Mouse (Mus musculus) midbrain, embryonic 14.5 days (tissue): ENCODE data around the gene 1700029H14Rik. TPM values are rescaled to one million over a fixed set of nuclear protein-coding genes. Genes with fewer than 3 reads are reported as not detected.

Source experiments
- ATAC-seq: fragments of 200-750 bp; cut with Nextera tagmentation; 2 replicates; pipeline ENCODE4 v1.8.0; 2017; ENCODE audit warnings: moderate number of reproducible peaks, moderate library complexity; ENCODE audit not compliant: low FRiP score, low TSS enrichment
- DNase-seq: peaks from one replicate; pipeline ENCODE4 v3.0.0-alpha.2; 2015
- H3K27ac ChIP-seq: fragments of 300-500 bp; sonication (generic); replicated peaks from 2 replicates; pipeline ENCODE4 v1.5.1; 2014; ENCODE audit warnings: mild to moderate bottlenecking, low read depth, low read length, moderate library complexity
- H3K27me3 ChIP-seq: fragments of 300-500 bp; sonication (generic); 2 replicates; pipeline ENCODE4 v1.6.1; 2014; ENCODE audit warnings: low read length, control low read depth, mixed read lengths; ENCODE audit not compliant: control insufficient read depth, insufficient read depth
- H3K36me3 ChIP-seq: fragments of 300-500 bp; sonication (generic); 2 replicates; pipeline ENCODE4 v1.6.1; 2014; ENCODE audit warnings: low read length, control low read depth; ENCODE audit not compliant: control insufficient read depth, insufficient read depth
- H3K4me1 ChIP-seq: fragments of 300-500 bp; sonication (generic); 2 replicates; pipeline ENCODE4 v1.6.1; 2014; ENCODE audit warnings: mild to moderate bottlenecking, antibody characterized with exemption, low read length, control low read depth; ENCODE audit not compliant: control insufficient read depth, insufficient read depth
- H3K4me2 ChIP-seq: fragments of 300-500 bp; sonication (generic); 2 replicates; pipeline ENCODE4 v1.6.1; 2014; ENCODE audit warnings: mild to moderate bottlenecking, low read length, moderate library complexity
- H3K4me3 ChIP-seq: fragments of 300-500 bp; sonication (generic); replicated peaks from 2 replicates; pipeline ENCODE4 v1.5.1; 2014; ENCODE audit warnings: low read depth, low read length
- H3K9ac ChIP-seq: fragments of 300-500 bp; sonication (generic); replicated peaks from 2 replicates; pipeline ENCODE4 v1.6.1; 2014; ENCODE audit warnings: mild to moderate bottlenecking, low read length, moderate library complexity
- H3K9me3 ChIP-seq: fragments of 300-500 bp; sonication (generic); 2 replicates; pipeline ENCODE4 v1.6.1; 2016; ENCODE audit warnings: low read length, control low read depth, mixed read lengths; ENCODE audit not compliant: control insufficient read depth
- WGBS: fragments of 180-500 bp; shearing (Covaris S2); extraction: QIAGEN DNeasy Blood & Tissue Kit; methylation state at CpG from one replicate; pipeline ENCODE4 v1.1.7; 2014; 5-methylcytosine and 5-hydroxymethylcytosine counted together
- polyA plus RNA-seq: library from polyadenylated mRNA; unstranded; fragments of >200 nt; fragmentation: Nextera tagmentation; extraction: Ambion mirVana; gene quantifications from 2 replicates; pipeline ENCODE4 v1.2.1, GENCODE M21; 2014

The 1700029H14Rik gene
- polyA plus RNA-seq, 1 experiment from 2014 or later = not detected

- Histone ChIP-seq H3K27ac (no peak overlapping the region), H3K36me3 (peaks cover 10% of the 10 kb centered on the region; the same call in 1 of the 2 replicates), H3K9me3 (no peaks in the 10 kb centered on the region), H3K4me3 (no peak overlapping the region), H3K4me1 (no peaks in the 10 kb centered on the region), H3K4me2 (no peak overlapping the region), H3K9ac (no peak overlapping the region), H3K27me3 (no peaks in the 10 kb centered on the region)
- WGBS = 93% methylated on average over 6 of the region's 6 CpGs
- DNase-seq = no peak
- no peak for ATAC-seq
Measured at GRCm38 (mm10) chr8:13597777-13598176, 35.5 kb upstream of the 1700029H14Rik start.

GRCm38 (mm10) chr8:13595861-13596260 lies 33.6 kb upstream of the 1700029H14Rik start:
- Histone ChIP-seq H3K4me3 (no peak overlapping the region), H3K9me3 (no peaks in the 10 kb centered on the region), H3K36me3 (peaks cover 10% of the 10 kb centered on the region; the same call in 1 of the 2 replicates), H3K4me1 (no peaks in the 10 kb centered on the region), H3K27me3 (no peaks in the 10 kb centered on the region), H3K4me2 (no peak overlapping the region), H3K9ac (no peak overlapping the region), H3K27ac (no peak overlapping the region)
- WGBS = 92% methylated on average over 6 of the region's 6 CpGs
- DNase-seq (no peak), ATAC-seq (no peak)

DNA sequence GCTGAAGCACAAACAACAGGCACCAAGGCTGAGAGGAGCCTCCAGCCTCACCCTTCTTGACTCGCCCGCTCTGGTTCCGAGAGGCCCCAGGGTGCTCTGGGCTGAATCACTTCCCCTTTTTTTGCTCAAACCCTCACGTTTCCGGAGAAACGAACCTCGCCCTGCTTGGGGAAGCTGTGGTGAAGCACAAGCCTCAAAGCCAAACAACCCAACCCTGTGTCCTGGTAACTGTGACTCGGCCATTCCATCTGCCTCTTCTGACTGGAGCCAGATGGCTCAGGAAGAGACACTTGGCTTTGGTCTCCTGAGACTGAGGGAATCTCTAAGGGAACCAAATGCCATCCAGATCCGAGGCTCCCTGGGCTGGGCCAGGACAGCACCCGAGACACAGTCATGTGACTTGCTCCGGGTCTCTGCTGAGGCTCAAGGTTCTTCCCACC lies 32.6 kb upstream of the 1700029H14Rik start:
- H3K27ac ChIP-seq = no peak overlapping the region
- H3K9ac ChIP-seq = no peak overlapping the region
- H3K4me3 ChIP-seq = no peak overlapping the region
- H3K36me3 ChIP-seq = peaks cover 10% of the 10 kb centered on the region; the same call in 1 of the 2 replicates
- ATAC-seq (no peak), DNase-seq (no peak)
- no peak overlapping the region for H3K4me2 ChIP-seq
- 90% methylated on average over 11 of the region's 11 CpGs for WGBS
- H3K27me3 ChIP-seq = no peaks in the 10 kb centered on the region
- no peaks in the 10 kb centered on the region for H3K9me3 ChIP-seq
- H3K4me1 ChIP-seq = no peaks in the 10 kb centered on the region

- peaks cover 10% of the 10 kb centered on the region; the same call in 1 of the 2 replicates for H3K36me3 ChIP-seq
- no peak overlapping the region for H3K9ac ChIP-seq
- no peaks in the 10 kb centered on the region for H3K4me1 ChIP-seq
- DNase-seq (no peak), ATAC-seq (no peak)
- 89% methylated on average over 8 of the region's 8 CpGs for WGBS
- no peak overlapping the region for H3K27ac ChIP-seq
- H3K4me3 ChIP-seq = no peak overlapping the region
- H3K4me2 ChIP-seq = no peak overlapping the region
- no peaks in the 10 kb centered on the region for H3K27me3 ChIP-seq
- no peaks in the 10 kb centered on the region for H3K9me3 ChIP-seq
Measured at GRCm38 (mm10) chr8:13593340-13593739, 31.1 kb upstream of the 1700029H14Rik start.

GRCm38 (mm10) chr8:13591246-13591645 lies 29.0 kb upstream of the 1700029H14Rik start:
- ATAC-seq = no peak
- no peak overlapping the region for H3K4me2 ChIP-seq

DNA sequence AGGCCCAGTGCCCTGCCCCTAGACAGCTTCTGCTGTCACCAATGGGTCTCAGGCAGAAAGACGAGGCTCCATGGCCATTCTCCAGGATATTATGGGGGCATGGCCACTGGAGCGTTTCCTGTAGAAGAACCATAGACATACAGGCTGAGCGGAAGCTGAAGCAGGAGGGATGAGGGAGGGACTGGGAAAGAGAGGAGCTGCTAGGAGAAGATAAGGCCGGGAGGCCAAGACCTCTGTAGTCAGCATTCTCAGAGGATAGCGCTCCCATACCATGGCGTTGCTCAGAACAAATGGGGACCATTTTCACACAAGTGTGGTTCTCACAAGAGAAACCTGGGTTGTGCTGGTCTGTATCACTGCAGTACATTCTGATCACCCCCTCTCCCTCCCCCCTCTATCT lies 26.8 kb upstream of the 1700029H14Rik start:
- H3K4me1 ChIP-seq = no peaks in the 10 kb centered on the region
- no peaks in the 10 kb centered on the region for H3K27me3 ChIP-seq
- no peak overlapping the region for H3K9ac ChIP-seq
- H3K9me3 ChIP-seq = no peaks in the 10 kb centered on the region
- WGBS = 85% methylated on average over 6 of the region's 6 CpGs
- no peak overlapping the region for H3K4me2 ChIP-seq
- H3K4me3 ChIP-seq = no peak overlapping the region
- no peak for DNase-seq
- peaks cover 16% of the 10 kb centered on the region; the same call in 1 of the 2 replicates for H3K36me3 ChIP-seq
- ATAC-seq = no peak
- H3K27ac ChIP-seq = no peak overlapping the region

More at GRCm38 (mm10) chr8:13591246-13591645, 29.0 kb upstream of the 1700029H14Rik start:
- Histone ChIP-seq H3K9me3 (no peaks in the 10 kb centered on the region), H3K27me3 (no peaks in the 10 kb centered on the region), H3K36me3 (0 out of 2 replicates have a peak, but pooled peaks cover 6% of the 10 kb centered on the region), H3K9ac (no peak overlapping the region), H3K4me3 (no peak overlapping the region), H3K27ac (no peak overlapping the region), H3K4me1 (no peaks in the 10 kb centered on the region)
- no peak for DNase-seq
- 85% methylated on average over 6 of the region's 6 CpGs for WGBS

DNA sequence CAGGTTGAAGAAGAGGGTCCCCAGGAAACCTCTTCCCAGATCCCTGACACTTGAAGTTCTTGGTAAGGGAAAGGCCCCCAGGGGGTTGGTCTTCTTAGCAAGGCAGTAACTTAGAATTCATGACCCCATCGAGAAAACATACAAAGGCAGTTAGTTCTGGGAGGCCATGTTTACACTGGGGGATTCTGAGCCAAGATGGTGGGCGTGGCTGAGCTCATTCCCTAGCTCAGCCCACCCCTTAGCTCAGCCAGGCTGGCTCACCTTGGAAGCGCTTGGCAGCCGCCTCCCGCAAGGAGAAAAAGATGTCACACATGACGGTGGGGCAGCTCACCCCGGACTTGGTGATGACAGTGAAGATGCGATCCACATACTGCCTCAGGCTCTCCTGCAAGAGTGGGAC lies 22.4 kb upstream of the 1700029H14Rik start:
- Histone ChIP-seq H3K4me3 (no peak overlapping the region), H3K4me1 (no peaks in the 10 kb centered on the region), H3K27me3 (no peaks in the 10 kb centered on the region), H3K4me2 (no peak overlapping the region), H3K9me3 (no peaks in the 10 kb centered on the region), H3K36me3 (peaks cover 46% of the 10 kb centered on the region), H3K9ac (no peak overlapping the region), H3K27ac (no peak overlapping the region)
- DNase-seq = no peak
- 81% methylated on average over 8 of the region's 8 CpGs for WGBS
- no peak for ATAC-seq

GRCm38 (mm10) chr8:13577869-13578268 lies 15.6 kb upstream of the 1700029H14Rik start:
- DNase-seq (no peak), ATAC-seq (no peak)
- Histone ChIP-seq H3K27me3 (no peaks in the 10 kb centered on the region), H3K27ac (no peak overlapping the region), H3K36me3 (peaks cover 40% of the 10 kb centered on the region), H3K4me3 (no peak overlapping the region), H3K4me2 (no peak overlapping the region), H3K4me1 (no peaks in the 10 kb centered on the region), H3K9ac (no peak overlapping the region), H3K9me3 (no peaks in the 10 kb centered on the region)
- 94% methylated on average over 6 of the region's 6 CpGs for WGBS

DNA sequence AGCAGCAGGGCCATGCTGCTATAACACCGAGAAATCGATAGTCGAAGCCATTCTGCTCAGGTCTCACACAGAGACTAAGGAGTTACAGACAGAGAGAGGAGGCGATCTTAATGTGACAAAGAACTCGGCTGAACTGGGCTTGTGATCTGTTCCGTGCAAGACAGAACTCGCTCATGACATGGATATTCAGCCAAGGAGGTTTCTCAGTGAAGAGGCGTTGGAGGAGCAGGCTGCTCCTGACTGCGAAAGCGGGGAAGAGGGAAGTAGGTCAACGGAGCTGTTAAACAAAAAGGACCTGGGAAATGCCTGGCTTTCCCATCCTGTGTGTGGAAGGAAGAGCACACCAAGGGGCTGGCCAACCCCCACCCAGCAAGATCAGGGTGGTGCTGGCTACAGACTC lies 9.7 kb upstream of the 1700029H14Rik start:
- DNase-seq (no peak), ATAC-seq (no peak)
- Histone ChIP-seq H3K4me3 (no peak overlapping the region), H3K4me2 (no peak overlapping the region), H3K4me1 (no peaks in the 10 kb centered on the region), H3K27me3 (no peaks in the 10 kb centered on the region), H3K9me3 (no peaks in the 10 kb centered on the region), H3K36me3 (peaks cover 9% of the 10 kb centered on the region; the same call in 1 of the 2 replicates), H3K27ac (no peak overlapping the region), H3K9ac (no peak overlapping the region)
- WGBS = 95% methylated on average over 11 of the region's 11 CpGs
